Mouse (Mus musculus): ENCODE data around the gene Hcn4. TPM values are rescaled to one million over a fixed set of nuclear protein-coding genes. Genes with fewer than 3 reads are reported as not detected.

Hcn4 gene
- total and polyA plus RNA-seq, 3 experiments: 6.1 to 9.1 (median 8.1) TPM

GRCm38 (mm10) chr9:58891840-58892640 lies 68.8 kb downstream of the Hcn4 start:
- Histone ChIP-seq H3K4me3 (no peak overlapping the region), H3K79me2 (replicated peaks; ENCODE audit: control insufficient read depth, insufficient read depth, low read length) (no peaks in the 10 kb centered on the region), H3K4me1 (ENCODE audit: control insufficient read depth, insufficient read depth, low read length) (peaks cover 8% of the 10 kb centered on the region; the same call in 1 of the 2 replicates), H3K9ac (ENCODE audit: low read depth, low read length) (no peak overlapping the region), H3K36me3 (ENCODE audit: control insufficient read depth, insufficient read depth, low read length) (peaks cover 18% of the 10 kb centered on the region; the same call in 1 of the 2 replicates), H3K27me3 (ENCODE audit: control insufficient read depth, insufficient read depth, low read length) (no peaks in the 10 kb centered on the region), H3K27ac (no peak overlapping the region)
- intact Hi-C loops (cut with DNase I): no loop called here
- 86% methylated on average over 6 of the region's 6 CpGs for WGBS
- TF ChIP-seq CTCF (IDR thresholded peaks at IDR 0.05): no peak
- TF ChIP-seq POLR2A (IDR thresholded peaks at IDR 0.05; ENCODE audit: insufficient read depth, low read depth, low read length): no peak
- no peak for TF ChIP-seq EP300 (IDR thresholded peaks at IDR 0.05; ENCODE audit: insufficient read depth, low read depth, low read length)
- DNase-seq: no peak

GRCm38 (mm10) chr9:58899602-58900001 lies 76.4 kb downstream of the Hcn4 start:
- H3K4me3 ChIP-seq: no peak overlapping the region
- no peak overlapping the region for H3K9ac ChIP-seq (ENCODE audit: low read depth, low read length)
- no peak for DNase-seq
- intact Hi-C loops (cut with DNase I): loop anchor here (10.0 kb wide), 1 partner anchor 685 kb away; no protein-coding TSS in a partner anchor
- H3K4me1 ChIP-seq (ENCODE audit: control insufficient read depth, insufficient read depth, low read length): no peaks in the 10 kb centered on the region; the same call in 1 of the 2 replicates
- no peaks in the 10 kb centered on the region for H3K27me3 ChIP-seq (ENCODE audit: control insufficient read depth, insufficient read depth, low read length)
- H3K36me3 ChIP-seq (ENCODE audit: control insufficient read depth, insufficient read depth, low read length): no peaks in the 10 kb centered on the region
- no peaks in the 10 kb centered on the region for H3K79me2 ChIP-seq (replicated peaks; ENCODE audit: control insufficient read depth, insufficient read depth, low read length)
- no peak for TF ChIP-seq POLR2A (IDR thresholded peaks at IDR 0.05; ENCODE audit: insufficient read depth, low read depth, low read length)
- no peak for TF ChIP-seq EP300 (IDR thresholded peaks at IDR 0.05; ENCODE audit: insufficient read depth, low read depth, low read length)
- H3K27ac ChIP-seq: no peak overlapping the region

GRCm38 (mm10) chr9:58902869-58903585 lies 79.8 kb downstream of the Hcn4 start:
- DNase-seq: peak; percentile 18 to 46
- intact Hi-C loops (cut with DNase I): loop anchor here (2.0 to 10.0 kb wide), 2 partner anchors 380 to 682 kb away; no protein-coding TSS in a partner anchor
- Histone ChIP-seq H3K27ac (no peak overlapping the region), H3K4me1 (ENCODE audit: control insufficient read depth, insufficient read depth, low read length) (no peaks in the 10 kb centered on the region; the same call in 1 of the 2 replicates), H3K4me3 (no peak overlapping the region), H3K79me2 (replicated peaks; ENCODE audit: control insufficient read depth, insufficient read depth, low read length) (no peaks in the 10 kb centered on the region), H3K27me3 (ENCODE audit: control insufficient read depth, insufficient read depth, low read length) (no peaks in the 10 kb centered on the region), H3K9ac (ENCODE audit: low read depth, low read length) (no peak overlapping the region), H3K36me3 (ENCODE audit: control insufficient read depth, insufficient read depth, low read length) (no peaks in the 10 kb centered on the region)
- WGBS: 54% methylated on average over 6 of the region's 6 CpGs
- TF ChIP-seq CTCF (IDR thresholded peaks at IDR 0.05): peak; percentile 90
- no peak for TF ChIP-seq POLR2A (IDR thresholded peaks at IDR 0.05; ENCODE audit: insufficient read depth, low read depth, low read length)
- TF ChIP-seq EP300 (IDR thresholded peaks at IDR 0.05; ENCODE audit: insufficient read depth, low read depth, low read length): no peak

Other genes with a start within 250 kb of the Hcn4 start
- 100 to 1,000 TPM; 123 to 124 TPM for gene Nptn, start 241.2 kb upstream of the Hcn4 start, total RNA-seq (2021)
- gene Nptn, start 241.2 kb upstream of the Hcn4 start, polyA plus RNA-seq (2012; rRNA removed): 282 and 290 TPM in 2 replicates
- gene Rec114, start 79.4 kb upstream of the Hcn4 start, total RNA-seq (2021): 10 to 100 TPM in 1 of 2 experiments, 1 to 10 TPM in 1; 1.8 to 13.6 TPM
- gene Rec114, start 79.4 kb upstream of the Hcn4 start, polyA plus RNA-seq (2012; rRNA removed): 2.5 TPM in 1 of 2 replicates, not detected in the other
- gene Neo1, start 213.0 kb downstream of the Hcn4 start, total RNA-seq (2021): 10 to 100 TPM; 46.9 to 48.1 TPM
- gene Neo1, start 213.0 kb downstream of the Hcn4 start, polyA plus RNA-seq (2012; rRNA removed): 30.5 and 52.4 TPM in 2 replicates